Mouse (Mus musculus) lung, embryonic 16.5 days (tissue): ENCODE data around the gene Fntb. TPM values are rescaled to one million over a fixed set of nuclear protein-coding genes. Genes with fewer than 3 reads are reported as not detected.

ENCODE experiments used
- ATAC-seq: fragments of 200-750 bp; cut with Nextera tagmentation; 2 replicates; pipeline ENCODE4 v1.8.0; 2017; ENCODE audit warnings: low read depth, mild to moderate bottlenecking, moderate library complexity
- H3K27ac ChIP-seq: fragments of 300-500 bp; sonication (generic); 2 replicates; pipeline ENCODE4 v1.5.1; 2014; ENCODE audit warnings: mild to moderate bottlenecking, control low read depth, low read length
- H3K27me3 ChIP-seq: fragments of 300-500 bp; sonication (generic); 2 replicates; pipeline ENCODE4 v1.6.1; 2014; ENCODE audit warnings: low read depth, low read length, mixed read lengths; ENCODE audit not compliant: control insufficient read depth, insufficient read depth
- H3K36me3 ChIP-seq: fragments of 300-500 bp; sonication (generic); 2 replicates; pipeline ENCODE4 v1.6.1; 2014; ENCODE audit warnings: low read length; ENCODE audit not compliant: control insufficient read depth, insufficient read depth
- H3K4me1 ChIP-seq: fragments of 300-500 bp; sonication (generic); replicated peaks from 2 replicates; pipeline ENCODE4 v1.6.1; 2014; ENCODE audit warnings: low read length, mixed read lengths; ENCODE audit not compliant: control insufficient read depth, insufficient read depth
- H3K4me2 ChIP-seq: fragments of 300-500 bp; sonication (generic); 2 replicates; pipeline ENCODE4 v1.6.1; 2014; ENCODE audit warnings: low read depth, low read length, control low read depth
- H3K4me3 ChIP-seq: fragments of 300-500 bp; sonication (generic); 2 replicates; pipeline ENCODE4 v1.5.1; 2014; ENCODE audit warnings: mild to moderate bottlenecking, low read length, control low read depth
- H3K9ac ChIP-seq: fragments of 300-500 bp; sonication (generic); 2 replicates; pipeline ENCODE4 v1.6.1; 2014; ENCODE audit warnings: low read length, control low read depth
- H3K9me3 ChIP-seq: fragments of 300-500 bp; sonication (generic); 2 replicates; pipeline ENCODE4 v1.6.1; 2016; ENCODE audit warnings: low read length; ENCODE audit not compliant: control insufficient read depth
- WGBS: fragments of 180-500 bp; shearing (Covaris S2); extraction: QIAGEN DNeasy Blood & Tissue Kit; methylation state at CpG from one replicate; pipeline ENCODE4 v1.1.7; 2014; 5-methylcytosine and 5-hydroxymethylcytosine counted together
- polyA plus RNA-seq: library from polyadenylated mRNA; unstranded; fragments of >200 nt; fragmentation: Nextera tagmentation; extraction: Ambion mirVana; gene quantifications from 2 replicates; pipeline ENCODE4 v1.2.1, GENCODE M21; 2015

Gene Fntb
- polyA plus RNA-seq, 1 experiment from 2014 or later = 39.0 TPM

- WGBS = 86% methylated on average over 10 of the region's 10 CpGs
- no peaks in the 10 kb centered on the region for H3K36me3 ChIP-seq
- no peak overlapping the region for H3K27ac ChIP-seq
- H3K4me1 ChIP-seq = no peaks in the 10 kb centered on the region
- no peaks in the 10 kb centered on the region for H3K27me3 ChIP-seq
- no peak for ATAC-seq
- H3K4me3 ChIP-seq = no peak overlapping the region
- no peak overlapping the region for H3K4me2 ChIP-seq
- no peak overlapping the region for H3K9ac ChIP-seq
- H3K9me3 ChIP-seq = no peaks in the 10 kb centered on the region
Observed at GRCm38 (mm10) chr12:76899261-76899975, 134.0 kb downstream of the Fntb start.

- Histone ChIP-seq H3K27me3 (no peaks in the 10 kb centered on the region), H3K27ac (no peak overlapping the region), H3K9me3 (no peaks in the 10 kb centered on the region), H3K4me1 (no peaks in the 10 kb centered on the region), H3K9ac (no peak overlapping the region), H3K4me3 (no peak overlapping the region), H3K4me2 (no peak overlapping the region), H3K36me3 (no peaks in the 10 kb centered on the region)
- WGBS = 82% methylated on average over 3 of the region's 3 CpGs
- 0 out of 2 replicates have a peak, but pooled peaks have one; percentile 36 for ATAC-seq
Observed at GRCm38 (mm10) chr12:76901508-76902294, 136.3 kb downstream of the Fntb start.

- Histone ChIP-seq H3K4me2 (no peak overlapping the region), H3K4me1 (no peaks in the 10 kb centered on the region), H3K27me3 (no peaks in the 10 kb centered on the region), H3K9ac (no peak overlapping the region), H3K27ac (no peak overlapping the region), H3K36me3 (peaks cover 8% of the 10 kb centered on the region), H3K9me3 (no peaks in the 10 kb centered on the region), H3K4me3 (no peak overlapping the region)
- no peak for ATAC-seq
- WGBS = 84% methylated on average over 1 of the region's 1 CpGs
Observed at GRCm38 (mm10) chr12:76906278-76906677, 140.9 kb downstream of the Fntb start.

- H3K36me3 ChIP-seq = peaks cover 8% of the 10 kb centered on the region
- no peak overlapping the region for H3K4me2 ChIP-seq
- ATAC-seq = no peak
Observed at GRCm38 (mm10) chr12:76909218-76909617, 143.8 kb downstream of the Fntb start.

GRCm38 (mm10) chr12:76910258-76910940 is 145.0 kb downstream of the Fntb start:
- no peak for ATAC-seq
- Histone ChIP-seq H3K9ac (no peak overlapping the region), H3K4me2 (no peak overlapping the region), H3K4me1 (no peaks in the 10 kb centered on the region), H3K4me3 (no peak overlapping the region), H3K27ac (no peak overlapping the region), H3K9me3 (no peaks in the 10 kb centered on the region), H3K36me3 (peaks cover 8% of the 10 kb centered on the region), H3K27me3 (no peaks in the 10 kb centered on the region)
- 85% methylated on average over 11 of the region's 11 CpGs for WGBS

More at GRCm38 (mm10) chr12:76909218-76909617, 143.8 kb downstream of the Fntb start:
- no peak overlapping the region for H3K9ac ChIP-seq
- no peaks in the 10 kb centered on the region for H3K27me3 ChIP-seq
- H3K4me1 ChIP-seq = no peaks in the 10 kb centered on the region
- 70% methylated on average over 5 of the region's 5 CpGs for WGBS
- no peak overlapping the region for H3K4me3 ChIP-seq
- no peak overlapping the region for H3K27ac ChIP-seq
- H3K9me3 ChIP-seq = no peaks in the 10 kb centered on the region

- H3K27ac ChIP-seq = no peak overlapping the region
- H3K36me3 ChIP-seq = peaks cover 8% of the 10 kb centered on the region
- no peak overlapping the region for H3K4me2 ChIP-seq
- no peaks in the 10 kb centered on the region for H3K27me3 ChIP-seq
- H3K9me3 ChIP-seq = no peaks in the 10 kb centered on the region
- no peak overlapping the region for H3K9ac ChIP-seq
- H3K4me3 ChIP-seq = no peak overlapping the region
- no peak for ATAC-seq
- H3K4me1 ChIP-seq = no peaks in the 10 kb centered on the region
- 82% methylated on average over 16 of the region's 16 CpGs for WGBS
Observed at GRCm38 (mm10) chr12:76911171-76911726, 145.9 kb downstream of the Fntb start.

GRCm38 (mm10) chr12:76912193-76912592 is 146.8 kb downstream of the Fntb start:
- H3K4me1 ChIP-seq = no peaks in the 10 kb centered on the region
- no peaks in the 10 kb centered on the region for H3K9me3 ChIP-seq
- H3K9ac ChIP-seq = no peak overlapping the region
- H3K27ac ChIP-seq = no peak overlapping the region
- no peak overlapping the region for H3K4me3 ChIP-seq
- no peaks in the 10 kb centered on the region for H3K27me3 ChIP-seq
- WGBS = 67% methylated on average over 9 of the region's 9 CpGs
- H3K36me3 ChIP-seq = peaks cover 8% of the 10 kb centered on the region
- H3K4me2 ChIP-seq = no peak overlapping the region
- no peak for ATAC-seq

GRCm38 (mm10) chr12:76916163-76916562 is 150.8 kb downstream of the Fntb start:
- WGBS = 90% methylated on average over 11 of the region's 11 CpGs
- Histone ChIP-seq H3K4me3 (no peak overlapping the region), H3K27ac (no peak overlapping the region), H3K4me2 (no peak overlapping the region), H3K9me3 (no peaks in the 10 kb centered on the region), H3K9ac (no peak overlapping the region), H3K4me1 (no peaks in the 10 kb centered on the region), H3K36me3 (0 out of 2 replicates have a peak, but pooled peaks cover under 1% of the 10 kb centered on the region), H3K27me3 (no peaks in the 10 kb centered on the region)
- no peak for ATAC-seq

- H3K27ac ChIP-seq = no peak overlapping the region
- ATAC-seq = no peak
- no peaks in the 10 kb centered on the region for H3K9me3 ChIP-seq
- no peaks in the 10 kb centered on the region for H3K4me1 ChIP-seq
- whole genome bisulfite sequencing = 76% methylated on average over 6 of the region's 6 CpGs
- no peaks in the 10 kb centered on the region for H3K27me3 ChIP-seq
- H3K4me2 ChIP-seq = no peak overlapping the region
- no peaks in the 10 kb centered on the region for H3K36me3 ChIP-seq
- H3K9ac ChIP-seq = no peak overlapping the region
- no peak overlapping the region for H3K4me3 ChIP-seq
Observed at GRCm38 (mm10) chr12:76918113-76918512, 152.7 kb downstream of the Fntb start.
